Mouse (Mus musculus) v-Abl transformed pro-B cells (cell line): ENCODE data around the gene Sh3gl1.
"Not testable (repeated sequence)": the region's sequence is repeated elsewhere in the genome, so short reads cannot be mapped to it uniquely, and the experiment has no call there.

ENCODE experiments used
- in situ Hi-C, 2 experiments: fragments of 400-800 bp; cut with MboI; formaldehyde crosslinking; loops; one replicate each; pipeline ENCODE4 v1.15.1; 2025; ENCODE audit not compliant: unreplicated experiment in 2 of 2

Sh3gl1 gene

GRCm38 (mm10) chr17:56036176-56036900 is at the start of gene Sh3gl1:
Gene Sh3gl1 (minus strand): TSS chr17:56036635.
- in situ Hi-C loops = no loop called here

- in situ Hi-C loops = no loop called here
Observed at GRCm38 (mm10) chr17:56080781-56081585, 44.5 kb upstream of the Sh3gl1 start.

GRCm38 (mm10) chr17:56079921-56080320 is 43.5 kb upstream of the Sh3gl1 start:
- in situ Hi-C loops = loop anchor here in 1 of 2 experiments (5.0 kb wide), 1 partner anchor 38 kb away; the partner anchor contains the start of gene Chaf1a

GRCm38 (mm10) chr17:56078880-56079795 is 42.7 kb upstream of the Sh3gl1 start, which contains the start of gene Hdgfl2:
Gene Hdgfl2 (plus strand): TSS chr17:56079634.
- in situ Hi-C loops = loop anchor here in 1 of 2 experiments (5.0 kb wide), 1 partner anchor 37 kb away; the partner anchor contains the start of gene Chaf1a

- in situ Hi-C loops = loop anchor here in 1 of 2 experiments (5.0 kb wide), 1 partner anchor 36 kb away; the partner anchor contains the start of gene Chaf1a
Observed at GRCm38 (mm10) chr17:56078361-56078760, 41.9 kb upstream of the Sh3gl1 start.

GRCm38 (mm10) chr17:56077523-56077922 is 41.1 kb upstream of the Sh3gl1 start:
- in situ Hi-C loops = loop anchor here in 1 of 2 experiments (5.0 kb wide), 1 partner anchor 35 kb away; the partner anchor contains the start of gene Chaf1a

- in situ Hi-C loops = loop anchor here in 1 of 2 experiments (5.0 kb wide), 1 partner anchor 33 kb away; the partner anchor contains the start of gene Chaf1a
Observed at GRCm38 (mm10) chr17:56074827-56075208, 38.4 kb upstream of the Sh3gl1 start, which contains the start of gene Ubxn6. Gene Ubxn6 (minus strand): TSS chr17:56075028.

- in situ Hi-C loops = no loop called here
Observed at GRCm38 (mm10) chr17:56074097-56074826, 37.8 kb upstream of the Sh3gl1 start.

- in situ Hi-C loops = no loop called here
Observed at GRCm38 (mm10) chr17:56072243-56072642, 35.8 kb upstream of the Sh3gl1 start.

GRCm38 (mm10) chr17:56071126-56071525 is 34.7 kb upstream of the Sh3gl1 start:
- in situ Hi-C loops = no loop called here

GRCm38 (mm10) chr17:56069066-56069465 is 32.6 kb upstream of the Sh3gl1 start:
- in situ Hi-C loops = no loop called here

- in situ Hi-C loops = no loop called here
Observed at GRCm38 (mm10) chr17:56066451-56066850, 30.0 kb upstream of the Sh3gl1 start.

- in situ Hi-C loops = not testable (repeated sequence)
Observed at GRCm38 (mm10) chr17:56065715-56066114, 29.3 kb upstream of the Sh3gl1 start.

- in situ Hi-C loops = no loop called here
Observed at GRCm38 (mm10) chr17:56062081-56062480, 25.6 kb upstream of the Sh3gl1 start.

- in situ Hi-C loops = no loop called here
Observed at GRCm38 (mm10) chr17:56057381-56058120, 21.1 kb upstream of the Sh3gl1 start.

GRCm38 (mm10) chr17:56055945-56056678 is 19.7 kb upstream of the Sh3gl1 start:
- in situ Hi-C loops = no loop called here

- in situ Hi-C loops = no loop called here
Observed at GRCm38 (mm10) chr17:56054938-56055337, 18.5 kb upstream of the Sh3gl1 start.

- in situ Hi-C loops = no loop called here
Observed at GRCm38 (mm10) chr17:56051369-56051768, 14.9 kb upstream of the Sh3gl1 start.
